Mouse (Mus musculus): Measurements from ENCODE around the gene Mettl9. TPM values are rescaled to one million over a fixed set of nuclear protein-coding genes. Genes with fewer than 3 reads are reported as not detected.

Gene Mettl9
- polyA plus RNA-seq, 1 experiment, result 43.4 TPM

DNA sequence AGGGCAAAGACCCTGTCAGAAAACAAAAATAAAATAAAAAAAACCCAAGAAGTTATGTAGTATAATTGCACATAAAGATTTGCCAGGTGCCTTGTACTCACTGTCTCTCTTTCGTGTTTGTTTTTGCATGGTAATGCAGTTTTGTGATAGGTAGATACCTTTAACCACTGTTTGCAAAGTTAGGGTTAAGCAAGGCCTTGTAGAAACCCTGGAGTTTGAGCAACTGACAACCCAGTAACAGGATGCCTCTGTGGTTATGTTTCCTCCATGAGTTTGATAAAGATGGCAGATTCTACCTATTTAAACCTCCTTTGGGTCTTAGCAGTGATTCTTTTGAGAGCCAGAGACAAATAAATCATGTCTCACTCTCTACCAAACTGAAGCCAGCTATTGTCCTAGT is 9.3 kb downstream of the Mettl9 start:
- peaks cover 20% of the 10 kb centered on the region for H3K4me1 ChIP-seq (ENCODE audit: control insufficient read depth, insufficient read depth, low read length)

DNA sequence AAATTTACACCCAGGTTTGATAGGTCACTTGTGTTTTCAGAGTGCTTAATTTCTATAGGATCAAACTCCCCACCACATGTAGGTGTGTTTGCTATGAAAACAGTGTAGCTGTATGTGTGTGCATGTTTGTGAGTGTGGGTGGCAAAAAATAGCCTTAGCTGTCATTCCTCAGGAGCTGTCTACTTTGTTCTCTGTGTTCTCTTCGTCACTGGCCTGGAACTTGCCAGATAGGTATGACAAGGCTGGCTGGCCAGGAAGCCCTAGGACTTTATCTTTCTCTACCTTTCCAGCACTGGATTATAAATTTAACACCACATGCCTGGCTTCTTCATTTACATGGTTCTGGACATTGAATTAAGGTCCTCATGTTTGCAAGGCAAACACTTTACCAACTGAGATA is 10.0 kb downstream of the Mettl9 start:
- no peak overlapping the region for H3K4me3 ChIP-seq (ENCODE audit: insufficient read depth, low read length)
- peaks cover 21% of the 10 kb centered on the region for H3K4me1 ChIP-seq (ENCODE audit: control insufficient read depth, insufficient read depth, low read length)
- TF ChIP-seq POLR2A (IDR thresholded peaks at IDR 0.05; ENCODE audit: borderline replicate concordance, low read depth, low read length) (no peak), CTCF (IDR thresholded peaks at IDR 0.05; ENCODE audit: low read depth, low read length) (no peak)
- no peak overlapping the region for H3K27ac ChIP-seq (ENCODE audit: insufficient read depth, low read depth, low read length)

More for the DNA sequence above, 9.3 kb downstream of the Mettl9 start:
- Histone ChIP-seq H3K4me3 (ENCODE audit: insufficient read depth, low read length) (no peak overlapping the region), H3K27ac (ENCODE audit: insufficient read depth, low read depth, low read length) (no peak overlapping the region)
- TF ChIP-seq CTCF (IDR thresholded peaks at IDR 0.05; ENCODE audit: low read depth, low read length) (no peak), POLR2A (IDR thresholded peaks at IDR 0.05; ENCODE audit: borderline replicate concordance, low read depth, low read length) (no peak)

DNA sequence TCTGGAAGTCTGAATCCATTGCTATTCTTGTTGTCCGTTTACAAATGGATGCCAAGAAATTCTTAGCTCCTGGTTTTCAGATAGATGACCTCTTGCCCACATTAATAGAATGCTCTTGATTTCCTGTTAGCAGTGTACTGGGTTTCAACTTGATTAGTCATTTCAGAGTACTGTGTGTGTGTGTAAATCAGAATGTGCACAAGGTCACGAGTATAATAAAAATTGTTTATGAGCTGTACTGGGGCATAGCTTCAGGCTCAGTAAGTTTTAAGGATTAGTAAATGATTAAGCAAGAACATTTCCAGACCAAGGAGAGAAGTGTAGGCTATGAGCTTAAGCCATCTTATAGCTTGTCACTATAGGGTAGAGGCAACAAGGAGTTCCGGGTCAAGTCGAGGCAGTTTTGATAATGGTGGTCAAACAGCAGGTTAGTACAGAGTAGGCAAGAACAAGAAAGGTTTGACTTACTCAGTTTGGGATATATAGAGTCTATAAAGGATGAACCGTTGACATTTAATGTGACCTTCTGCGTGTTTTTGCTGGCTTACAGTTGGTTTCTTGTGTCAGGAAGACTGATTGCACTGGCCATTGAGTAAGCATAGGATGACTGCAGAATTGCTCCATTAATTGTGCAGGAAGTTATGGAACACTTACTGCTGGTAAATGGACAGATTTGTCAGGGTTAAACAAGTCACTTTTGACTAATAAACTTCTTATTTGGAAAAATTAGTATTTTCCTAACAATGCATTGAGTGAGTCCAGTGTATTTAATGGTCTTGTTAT is 11.6 kb downstream of the Mettl9 start:
- H3K27ac ChIP-seq (ENCODE audit: insufficient read depth, low read depth, low read length), result no peak overlapping the region
- peaks cover 21% of the 10 kb centered on the region for H3K4me1 ChIP-seq (ENCODE audit: control insufficient read depth, insufficient read depth, low read length)
- H3K4me3 ChIP-seq (ENCODE audit: insufficient read depth, low read length), result no peak overlapping the region
- TF ChIP-seq CTCF (IDR thresholded peaks at IDR 0.05; ENCODE audit: low read depth, low read length), result no peak
- no peak for TF ChIP-seq POLR2A (IDR thresholded peaks at IDR 0.05; ENCODE audit: borderline replicate concordance, low read depth, low read length)

DNA sequence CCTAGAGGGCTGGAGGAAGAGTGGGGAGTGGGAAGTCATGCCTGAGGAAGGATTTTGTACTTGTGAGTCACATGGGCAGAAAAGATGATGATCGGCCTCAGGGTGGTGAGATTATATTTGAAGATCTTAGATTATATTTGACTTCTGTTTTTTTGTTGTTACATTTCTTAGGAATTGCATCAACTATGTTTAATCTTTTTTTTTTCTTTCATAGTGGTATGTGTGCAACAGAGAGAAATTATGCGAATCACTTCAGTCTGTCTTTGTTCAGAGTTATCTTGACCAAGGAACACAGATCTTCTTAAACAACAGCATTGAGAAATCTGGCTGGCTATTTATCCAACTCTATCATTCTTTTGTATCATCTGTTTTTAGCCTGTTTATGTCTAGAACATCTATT is 13.4 kb downstream of the Mettl9 start:
- Histone ChIP-seq H3K4me1 (ENCODE audit: control insufficient read depth, insufficient read depth, low read length) (peaks cover 20% of the 10 kb centered on the region), H3K4me3 (ENCODE audit: insufficient read depth, low read length) (no peak overlapping the region), H3K27ac (ENCODE audit: insufficient read depth, low read depth, low read length) (no peak overlapping the region)
- no peak for TF ChIP-seq CTCF (IDR thresholded peaks at IDR 0.05; ENCODE audit: low read depth, low read length)
- no peak for TF ChIP-seq POLR2A (IDR thresholded peaks at IDR 0.05; ENCODE audit: borderline replicate concordance, low read depth, low read length)

DNA sequence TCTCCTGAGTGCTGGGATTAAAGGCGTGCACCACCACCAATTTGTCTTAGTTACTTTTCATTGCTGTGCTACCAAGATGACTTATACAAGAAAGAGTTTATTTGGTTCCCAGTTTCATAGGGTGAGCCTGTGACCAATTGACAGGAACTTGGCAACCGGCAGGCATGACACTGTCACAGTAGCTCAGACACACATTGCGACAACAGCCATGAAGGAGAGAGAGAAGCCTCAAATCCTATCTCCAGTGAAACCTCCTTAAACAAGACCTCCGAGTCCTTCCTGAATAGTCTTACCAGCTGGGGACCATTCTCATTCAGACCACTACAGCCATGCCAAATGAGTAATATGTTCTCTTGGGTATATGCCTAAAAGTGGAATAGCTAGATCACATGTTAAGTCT is 18.8 kb downstream of the Mettl9 start:
- H3K4me3 ChIP-seq (ENCODE audit: insufficient read depth, low read length), result no peak overlapping the region
- TF ChIP-seq POLR2A (IDR thresholded peaks at IDR 0.05; ENCODE audit: borderline replicate concordance, low read depth, low read length) (no peak), CTCF (IDR thresholded peaks at IDR 0.05; ENCODE audit: low read depth, low read length) (no peak)
- H3K27ac ChIP-seq (ENCODE audit: insufficient read depth, low read depth, low read length), result no peak overlapping the region
- H3K4me1 ChIP-seq (ENCODE audit: control insufficient read depth, insufficient read depth, low read length), result peaks cover 9% of the 10 kb centered on the region

DNA sequence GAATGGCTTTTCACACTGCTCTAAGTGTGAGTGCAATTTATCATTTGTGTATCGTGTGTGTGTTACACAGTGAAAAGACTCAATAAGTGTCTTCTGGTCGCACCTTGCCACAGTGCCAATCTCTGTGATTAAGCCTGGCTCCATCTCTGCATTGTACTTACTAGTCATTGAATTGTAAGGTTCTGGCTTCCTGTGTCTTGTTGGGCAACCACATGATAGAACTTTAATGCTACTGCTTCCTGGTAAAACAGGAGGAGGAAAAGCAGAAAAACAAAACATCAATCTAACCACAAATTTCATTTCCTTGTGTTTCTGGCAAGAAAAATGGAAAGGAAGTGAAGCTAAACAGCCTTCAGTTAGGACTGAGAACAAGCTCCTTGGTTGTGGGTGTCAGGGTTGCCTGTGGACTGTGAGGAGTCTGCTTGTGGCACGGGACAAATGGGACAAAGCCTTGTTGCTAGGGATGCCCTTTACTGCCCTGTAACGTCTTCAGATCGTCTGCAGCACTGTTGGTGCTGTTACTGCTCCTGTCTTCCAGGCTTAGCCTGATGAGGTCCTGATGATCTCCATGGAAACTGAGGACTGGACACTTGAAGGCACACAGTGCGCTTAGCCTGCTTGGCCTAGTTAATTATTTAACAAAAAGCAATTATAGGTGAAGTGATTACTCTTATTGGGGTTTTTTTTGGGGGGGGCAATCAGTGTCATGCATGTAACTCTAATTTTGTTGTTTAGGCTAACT is 25.4 kb downstream of the Mettl9 start:
- Histone ChIP-seq H3K27ac (ENCODE audit: insufficient read depth, low read depth, low read length) (peak overlapping the region; percentile 57), H3K4me1 (ENCODE audit: control insufficient read depth, insufficient read depth, low read length) (peaks cover 17% of the 10 kb centered on the region), H3K4me3 (ENCODE audit: insufficient read depth, low read length) (no peak overlapping the region)
- TF ChIP-seq POLR2A (IDR thresholded peaks at IDR 0.05; ENCODE audit: borderline replicate concordance, low read depth, low read length) (no peak), CTCF (IDR thresholded peaks at IDR 0.05; ENCODE audit: low read depth, low read length) (no peak)

DNA sequence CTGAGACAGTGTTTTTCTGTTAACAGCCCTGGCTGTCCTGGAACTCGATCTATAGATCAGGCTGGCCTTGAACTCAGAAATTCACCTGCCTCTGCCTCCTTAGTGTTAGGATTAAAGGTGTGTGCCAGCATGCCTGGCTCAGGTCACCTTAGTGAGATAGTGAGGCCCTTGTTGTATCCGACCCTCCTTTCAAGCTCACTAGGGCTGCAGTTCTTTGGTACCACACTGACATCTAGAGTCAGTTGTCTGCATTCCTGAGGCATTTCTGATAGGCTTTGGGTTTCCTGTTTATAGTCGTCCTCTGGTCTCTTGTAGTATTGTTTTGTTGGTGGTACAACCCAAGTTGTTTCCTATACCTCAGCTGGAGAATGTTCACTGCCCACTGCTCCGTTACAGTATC is 30.1 kb downstream of the Mettl9 start:
- Histone ChIP-seq H3K4me1 (ENCODE audit: control insufficient read depth, insufficient read depth, low read length) (peaks cover 9% of the 10 kb centered on the region), H3K4me3 (ENCODE audit: insufficient read depth, low read length) (no peak overlapping the region), H3K27ac (ENCODE audit: insufficient read depth, low read depth, low read length) (no peak overlapping the region)
- TF ChIP-seq POLR2A (IDR thresholded peaks at IDR 0.05; ENCODE audit: borderline replicate concordance, low read depth, low read length) (no peak), CTCF (IDR thresholded peaks at IDR 0.05; ENCODE audit: low read depth, low read length) (no peak)

DNA sequence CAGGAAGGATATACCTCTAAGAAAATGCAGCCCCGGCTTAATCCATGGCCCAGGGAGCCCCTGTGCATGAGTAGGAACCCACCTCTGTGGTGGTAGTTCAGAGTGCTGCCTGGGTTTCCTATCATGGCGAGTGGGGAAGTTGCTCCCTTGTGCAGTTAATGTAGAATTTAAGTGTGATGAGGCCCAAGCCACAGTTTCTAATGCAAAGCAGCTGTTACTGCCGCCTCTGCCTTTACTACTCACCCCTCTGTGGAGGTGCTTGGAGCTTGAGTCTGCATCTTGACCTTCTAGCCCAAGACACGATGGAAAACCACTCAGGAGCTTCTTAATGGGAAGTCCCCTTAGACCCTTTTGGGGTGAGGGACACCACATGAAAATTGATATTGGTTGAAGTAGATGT is 37.0 kb downstream of the Mettl9 start:
- Histone ChIP-seq H3K4me3 (ENCODE audit: insufficient read depth, low read length) (no peak overlapping the region), H3K4me1 (ENCODE audit: control insufficient read depth, insufficient read depth, low read length) (peaks cover 36% of the 10 kb centered on the region), H3K27ac (ENCODE audit: insufficient read depth, low read depth, low read length) (no peak overlapping the region)
- TF ChIP-seq POLR2A (IDR thresholded peaks at IDR 0.05; ENCODE audit: borderline replicate concordance, low read depth, low read length) (no peak), CTCF (IDR thresholded peaks at IDR 0.05; ENCODE audit: low read depth, low read length) (no peak)

DNA sequence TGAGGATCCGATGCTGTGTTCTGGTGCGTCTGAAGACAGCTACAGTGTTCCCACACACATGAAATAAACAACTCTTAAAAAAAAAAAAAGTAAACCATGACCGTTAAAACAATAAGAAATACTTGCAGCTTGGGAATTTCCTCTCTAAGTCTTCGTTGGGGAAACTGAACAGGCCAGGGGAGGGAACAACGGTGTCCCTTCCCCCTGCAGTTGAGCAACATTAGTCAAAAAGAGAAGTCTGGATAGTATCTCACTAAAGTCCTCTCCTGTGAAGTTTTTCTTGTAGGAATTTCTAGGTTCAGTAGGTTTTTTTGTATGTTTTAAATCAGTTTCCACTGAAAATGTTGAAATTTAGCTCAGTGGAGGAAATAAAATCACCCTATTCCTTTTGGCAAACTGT is 38.3 kb downstream of the Mettl9 start:
- Histone ChIP-seq H3K27ac (ENCODE audit: insufficient read depth, low read depth, low read length) (peak overlapping the region; percentile 98), H3K4me3 (ENCODE audit: insufficient read depth, low read length) (peak overlapping the region; percentile 58), H3K4me1 (ENCODE audit: control insufficient read depth, insufficient read depth, low read length) (peaks cover 40% of the 10 kb centered on the region)
- TF ChIP-seq POLR2A (IDR thresholded peaks at IDR 0.05; ENCODE audit: borderline replicate concordance, low read depth, low read length), result no peak

DNA sequence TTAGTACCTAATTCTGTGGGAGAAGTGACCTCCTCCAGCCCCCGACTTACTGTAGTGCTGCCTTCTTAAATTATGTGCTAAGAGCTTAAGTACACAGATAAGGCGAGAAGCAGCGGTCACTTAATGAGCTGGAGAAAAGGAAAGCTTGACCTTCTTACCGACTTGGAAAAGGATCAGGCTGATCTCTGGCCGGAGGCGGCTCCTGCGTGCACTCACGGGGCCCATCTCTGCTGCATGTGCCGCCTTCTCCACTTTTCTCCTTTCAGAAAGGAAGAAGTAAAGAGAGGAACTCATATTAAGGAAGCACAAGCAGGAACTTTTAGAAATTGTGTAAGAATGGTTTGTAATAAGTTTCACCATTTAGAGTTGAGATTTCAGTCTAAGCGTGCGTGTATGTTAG is 40.0 kb downstream of the Mettl9 start, which contains the start of gene Igsf6:
Gene Igsf6 (minus strand): TSS at position 292 of the 400 bp plus-strand sequence.
- peaks cover 44% of the 10 kb centered on the region for H3K4me1 ChIP-seq (ENCODE audit: control insufficient read depth, insufficient read depth, low read length)
- H3K4me3 ChIP-seq (ENCODE audit: insufficient read depth, low read length), result peak within 1 kb of the TSS; percentile 75
- peak within 1 kb of the TSS; percentile 98 for H3K27ac ChIP-seq (ENCODE audit: insufficient read depth, low read depth, low read length)
- TF ChIP-seq POLR2A (IDR thresholded peaks at IDR 0.05; ENCODE audit: borderline replicate concordance, low read depth, low read length), result peak; percentile 72; the same call in 1 of the 2 replicates
- no peak for TF ChIP-seq CTCF (IDR thresholded peaks at IDR 0.05; ENCODE audit: low read depth, low read length)

Measured in bone marrow macrophage, adult 2 months (primary cell).